Mouse (Mus musculus) mesoderm, embryonic 11.5 days (tissue): ENCODE results near the gene Fuz.
"Not testable (repeated sequence)": the region's sequence is repeated elsewhere in the genome, so short reads cannot be mapped to it uniquely, and the experiment has no call there.

Experiments
- DNase-seq: peaks from one replicate; pipeline ENCODE4 v3.0.0-alpha.2; 2012; ENCODE audit warnings: low read depth, low spot score

Fuz gene

GRCm38 (mm10) chr7:44860576-44861428 lies 35.1 kb upstream of the Fuz start:
- peak; percentile 83 for DNase-seq

GRCm38 (mm10) chr7:44861429-44861816 lies 34.5 kb upstream of the Fuz start:
- DNase-seq: no peak

DNA sequence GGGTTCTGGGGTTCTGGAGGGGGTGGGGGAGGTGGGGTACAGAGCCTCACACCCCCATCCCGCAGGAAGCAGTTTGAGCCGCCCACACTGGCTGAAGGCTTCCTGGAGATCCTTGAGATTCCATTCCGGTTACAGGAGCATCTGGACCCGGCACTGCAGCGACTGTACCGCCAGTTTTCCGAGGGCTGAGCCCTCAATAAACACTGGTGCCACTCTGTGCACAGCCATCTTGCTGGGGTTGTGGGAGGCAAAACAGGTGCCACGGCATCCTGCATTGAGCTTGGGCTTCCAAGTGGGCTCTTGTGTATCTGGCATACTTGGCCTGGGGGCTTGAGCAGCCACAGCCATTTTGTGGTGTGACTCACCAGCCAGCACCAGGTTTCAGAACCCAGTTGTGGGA lies 33.4 kb upstream of the Fuz start:
- DNase-seq: no peak

- no peak for DNase-seq
These were observed 32.7 kb upstream of the Fuz start for GRCm38 (mm10) chr7:44863210-44863609.

DNA sequence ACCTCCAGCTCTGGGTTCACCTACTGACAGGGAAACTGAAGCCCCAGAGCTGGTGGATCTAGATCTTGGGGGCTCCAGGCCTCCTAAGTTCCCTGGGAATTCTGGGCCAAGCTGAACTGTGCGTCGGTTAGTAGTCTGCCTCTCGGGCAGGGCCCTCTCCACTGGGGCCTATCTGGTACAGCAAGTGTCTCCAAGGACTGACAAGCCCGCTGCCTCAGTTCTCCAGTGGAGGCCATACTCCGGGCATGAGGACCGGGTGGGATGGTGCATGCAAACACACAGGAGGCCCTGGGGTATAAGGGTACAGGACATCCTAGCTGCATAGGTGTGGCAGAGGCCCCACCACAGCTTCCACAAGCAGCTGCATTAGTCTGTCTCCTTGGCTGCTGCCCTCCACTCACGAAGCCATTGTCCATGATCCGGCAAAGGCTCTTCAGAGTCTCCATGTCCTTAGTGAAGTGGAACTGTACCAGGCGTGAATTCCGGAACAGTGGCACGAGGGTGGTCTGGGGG lies 31.8 kb upstream of the Fuz start:
- no peak for DNase-seq

GRCm38 (mm10) chr7:44864595-44865542 lies 31.0 kb upstream of the Fuz start:
- DNase-seq: no peak

DNA sequence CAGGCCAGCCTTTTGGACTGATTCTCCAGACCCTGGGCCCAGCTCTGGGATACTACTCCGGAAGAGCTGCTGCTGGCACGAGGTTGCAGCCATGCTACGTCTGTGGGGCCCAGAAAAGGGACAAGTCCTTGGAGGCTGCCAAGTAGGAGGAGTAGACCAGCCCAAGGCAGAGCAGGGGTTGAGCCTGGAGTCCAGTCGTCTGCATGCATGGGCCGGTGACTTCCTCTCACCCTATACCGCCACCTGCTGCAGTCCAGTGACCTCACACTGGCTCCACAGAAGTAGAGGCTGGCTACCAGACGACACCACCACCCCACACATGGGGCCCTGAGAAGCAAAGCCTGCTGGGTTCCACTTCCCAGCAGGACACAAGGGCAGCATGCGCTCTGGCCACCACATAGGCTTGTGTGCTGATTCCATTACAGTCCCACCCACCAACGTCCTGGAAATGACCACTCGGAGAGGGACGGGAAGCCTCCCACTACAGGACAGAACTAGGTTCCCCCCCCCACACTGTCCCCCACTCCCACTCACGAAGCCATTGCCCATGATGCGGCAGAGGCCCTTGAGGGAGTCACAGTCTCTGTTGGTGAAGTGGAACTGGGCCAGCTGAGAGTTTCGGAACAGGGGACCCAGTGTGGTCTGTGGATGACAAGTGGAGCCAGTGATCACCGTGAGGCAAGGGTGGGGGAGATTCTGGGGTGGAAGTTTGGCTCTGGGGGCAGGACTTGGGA lies 29.4 kb upstream of the Fuz start:
- DNase-seq: no peak

- DNase-seq: no peak
These were observed 28.7 kb upstream of the Fuz start for GRCm38 (mm10) chr7:44867010-44867702.

GRCm38 (mm10) chr7:44867802-44868201 lies 28.1 kb upstream of the Fuz start:
- DNase-seq: no peak

GRCm38 (mm10) chr7:44868465-44868864 lies 27.4 kb upstream of the Fuz start:
- DNase-seq: no peak

- DNase-seq: peak; percentile 73
These were observed 26.8 kb upstream of the Fuz start for GRCm38 (mm10) chr7:44868919-44869696.

GRCm38 (mm10) chr7:44869697-44870528 lies 26.0 kb upstream of the Fuz start, which contains the start of gene Ptov1:
Gene Ptov1 (minus strand): TSS chr7:44869788.
- peak; percentile 96 for DNase-seq

DNA sequence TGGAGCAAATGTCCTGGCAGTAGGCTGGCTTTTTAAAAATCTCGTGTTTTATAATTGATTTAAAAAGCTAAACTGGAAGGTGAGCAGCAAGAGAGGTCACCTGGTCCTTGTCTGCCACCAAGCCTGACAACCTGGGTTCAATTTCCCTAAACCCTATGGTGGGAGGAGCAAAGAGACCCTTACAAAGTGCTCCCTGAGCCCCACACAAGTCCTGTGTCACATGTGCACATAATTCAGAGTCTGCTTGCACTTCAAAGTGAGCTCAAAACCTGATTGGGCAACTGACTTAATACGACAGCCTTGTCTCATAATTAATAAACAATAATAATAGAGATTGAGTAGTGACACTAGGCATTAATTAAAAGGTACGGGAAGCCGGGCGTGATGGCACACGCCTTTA lies 25.3 kb upstream of the Fuz start:
- DNase-seq: no peak

DNA sequence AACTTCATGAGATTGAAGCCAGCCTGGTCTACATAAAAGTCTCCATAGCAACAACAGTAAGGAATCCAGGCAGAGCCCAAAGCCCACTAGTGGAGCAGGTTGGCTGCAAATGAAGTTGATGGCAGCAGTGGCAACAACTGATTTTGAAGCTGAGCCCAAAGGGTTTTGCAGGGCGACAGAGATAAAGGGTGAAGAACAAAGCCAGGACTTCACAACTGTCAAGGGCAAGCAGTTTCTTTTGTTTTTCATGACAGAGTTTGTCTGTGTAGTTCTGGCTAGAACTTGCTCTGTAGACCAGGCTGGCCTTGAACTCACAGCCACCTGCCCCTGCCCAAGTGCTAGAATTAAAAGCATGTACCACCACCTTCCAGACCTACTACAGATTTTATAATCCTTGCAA lies 24.7 kb upstream of the Fuz start:
- no peak for DNase-seq

- not testable (repeated sequence) for DNase-seq
These were observed 24.1 kb upstream of the Fuz start for GRCm38 (mm10) chr7:44871774-44872173.

- no peak for DNase-seq
These were observed 18.0 kb upstream of the Fuz start for GRCm38 (mm10) chr7:44877833-44878232.

DNA sequence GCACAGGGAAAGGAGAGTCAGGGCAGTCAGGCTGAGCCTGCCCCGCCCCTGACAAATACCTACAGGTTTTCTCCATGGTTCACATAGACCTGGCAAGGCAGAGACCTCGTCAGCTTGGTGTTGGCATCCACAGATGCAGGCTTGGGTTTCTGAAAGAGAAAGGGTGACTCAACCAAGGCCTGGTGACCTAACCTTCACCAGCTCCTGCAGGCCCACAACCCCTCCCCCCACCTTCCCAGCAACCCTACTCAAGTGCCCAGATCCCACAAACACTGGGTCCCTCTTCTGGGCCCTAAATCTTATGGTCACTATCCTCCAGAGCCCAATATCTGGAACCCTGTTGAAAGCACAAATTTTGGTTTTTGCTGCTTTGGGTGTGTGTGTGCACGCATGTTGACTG lies 12.8 kb upstream of the Fuz start:
- no peak for DNase-seq

DNA sequence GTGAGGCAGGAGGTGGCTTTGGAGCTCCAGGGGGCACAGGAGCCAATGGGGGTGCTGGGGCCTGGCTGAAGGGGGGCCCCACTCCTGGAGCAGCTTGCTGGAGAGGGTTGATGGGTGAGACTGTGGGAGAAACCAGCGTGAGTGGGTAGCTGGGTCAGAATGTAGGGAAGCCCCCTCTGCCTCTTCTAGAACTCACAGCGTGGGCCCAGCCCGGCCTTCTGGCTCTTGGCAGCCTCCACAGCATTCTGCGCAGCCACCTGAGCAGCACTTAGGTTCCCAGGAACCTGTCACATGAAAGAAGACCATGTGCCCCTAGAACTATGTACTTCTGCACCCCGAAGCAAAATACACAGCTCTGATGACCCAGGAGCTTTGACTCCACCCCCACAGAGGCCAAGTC lies 11.2 kb upstream of the Fuz start:
- no peak for DNase-seq

DNA sequence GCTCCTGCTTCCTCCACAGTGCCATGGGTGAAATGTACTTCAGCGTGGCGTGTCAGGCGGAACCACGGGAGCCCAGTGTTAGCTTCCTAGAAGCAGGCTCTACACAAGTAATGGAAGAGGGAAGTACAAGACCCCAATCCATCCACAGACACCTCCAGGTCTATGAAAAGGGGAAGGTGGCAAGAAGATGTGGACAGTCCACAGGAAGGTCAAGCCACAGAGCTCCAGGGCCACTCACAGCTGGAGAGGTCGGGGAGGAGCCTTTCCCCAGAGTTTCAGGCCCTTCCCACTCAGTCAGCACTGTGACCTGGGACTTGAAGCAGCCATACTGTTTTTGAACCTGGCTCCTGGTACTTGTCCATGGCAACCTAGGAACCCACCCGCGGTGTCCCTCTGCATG lies 8.9 kb upstream of the Fuz start:
- DNase-seq: no peak
